In the genomic region with DNA sequence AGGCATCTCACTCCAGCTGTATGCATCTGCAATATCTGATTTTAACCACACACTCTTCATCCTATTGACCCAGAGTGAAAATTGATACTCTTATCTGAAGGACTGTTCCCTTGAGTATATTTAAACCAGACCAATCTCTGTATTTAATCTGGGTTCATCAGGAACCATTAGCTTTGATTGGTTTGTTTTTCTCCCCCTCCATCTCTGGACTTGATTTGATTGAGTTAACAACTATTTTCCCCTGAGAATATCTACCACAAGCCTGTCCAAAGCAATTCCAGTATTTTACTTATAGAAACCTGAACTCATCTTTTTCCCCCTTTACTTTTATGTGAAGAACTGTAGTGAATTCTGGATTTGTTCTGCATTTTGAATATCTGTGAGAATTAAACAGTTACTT, we compare ENCODE assay signal across 25 mouse cellular contexts.
"Had no signal": no experiment of that assay in that cellular context is flagged by ENCODE, and none has a peak within 500 bp of the region (broad histone marks: within the 10 kb centered on the region; RNA-seq: fewer than 3 reads in every experiment).

No protein-coding gene starts in this region.

- H3K27me3 ChIP-seq: heart, embryonic 12.5 days; hindbrain, embryonic 12.5 days; kidney, embryonic 15.5 days; limb, embryonic 13.5 days; limb, embryonic 15.5 days; liver, embryonic 12.5 days had no signal

- H3K9me3 ChIP-seq: heart, embryonic 10.5 days; heart, embryonic 12.5 days; hindbrain, embryonic 10.5 days; hindbrain, embryonic 12.5 days; kidney, embryonic 15.5 days; limb, embryonic 13.5 days; limb, embryonic 15.5 days; liver, embryonic 12.5 days had no signal

- H3K4me2 ChIP-seq: heart, embryonic 12.5 days; hindbrain, embryonic 12.5 days; hindbrain, embryonic 14.5 days; kidney, embryonic 15.5 days; limb, embryonic 13.5 days; limb, embryonic 15.5 days; liver, embryonic 12.5 days had no signal

- ATAC-seq: hindbrain, embryonic 16.5 days; intestine, embryonic 16.5 days; liver, embryonic 12.5 days had no signal

- DNase-seq: gastrocnemius, adult 2 months; gastrocnemius, postnatal 10 days; gastrocnemius, postnatal 25 days; heart, adult 18-20 months; heart, postnatal 10 days; heart, postnatal 4 days; kidney, adult 11 months; kidney, adult 9 months; kidney, postnatal 14 days; kidney, postnatal 36 days; layer of hippocampus, adult 9-11 months; layer of hippocampus, postnatal 36 days; left cerebral cortex, postnatal 4 days had no signal

- H3K36me3 ChIP-seq: heart, embryonic 10.5 days; heart, embryonic 12.5 days; hindbrain, embryonic 10.5 days; hindbrain, embryonic 12.5 days; kidney, embryonic 15.5 days; limb, embryonic 13.5 days; limb, embryonic 15.5 days; liver, embryonic 12.5 days had no signal

- H3K4me3 ChIP-seq: gastrocnemius, adult 2 months; heart, embryonic 10.5 days; heart, embryonic 12.5 days; hindbrain, embryonic 10.5 days; hindbrain, embryonic 12.5 days; kidney, embryonic 15.5 days; limb, embryonic 13.5 days; limb, embryonic 15.5 days; liver, embryonic 12.5 days had no signal

- H3K9ac ChIP-seq: heart, embryonic 12.5 days; hindbrain, embryonic 12.5 days; hindbrain, embryonic 14.5 days; kidney, embryonic 15.5 days; limb, embryonic 13.5 days; limb, embryonic 15.5 days; liver, embryonic 12.5 days had no signal

- H3K4me1 ChIP-seq: heart, embryonic 10.5 days; heart, embryonic 12.5 days; hindbrain, embryonic 10.5 days; hindbrain, embryonic 12.5 days; kidney, embryonic 15.5 days; limb, embryonic 13.5 days; limb, embryonic 15.5 days; liver, embryonic 12.5 days had no signal

- H3K27ac ChIP-seq: gastrocnemius, adult 2 months; heart, embryonic 10.5 days; hindbrain, embryonic 10.5 days; hindbrain, embryonic 12.5 days; hindbrain, embryonic 14.5 days; kidney, embryonic 15.5 days; kidney, postnatal 0 days; limb, embryonic 13.5 days; limb, embryonic 15.5 days; liver, embryonic 12.5 days had no signal
